Mouse (Mus musculus): ENCODE measurements around the gene Eif4a1.
"Not testable (repeated sequence)": the region's sequence is repeated elsewhere in the genome, so short reads cannot be mapped to it uniquely, and the experiment has no call there.

Gene Eif4a1

GRCm38 (mm10) chr11:69672211-69672706, at the start of gene Eif4a1:
Eif4a1 (minus strand) TSS chr11:69672423.
- DNase-seq (ENCODE audit: extremely low read depth, insufficient read length, low spot score), result peak; percentile 100

- DNase-seq (ENCODE audit: extremely low read depth, insufficient read length, low spot score), result no peak
These were observed 48.6 kb upstream of the Eif4a1 start for GRCm38 (mm10) chr11:69720852-69721251.

- no peak for DNase-seq (ENCODE audit: extremely low read depth, insufficient read length, low spot score)
These were observed 47.2 kb upstream of the Eif4a1 start for GRCm38 (mm10) chr11:69719423-69719822.

GRCm38 (mm10) chr11:69718661-69719060, 46.4 kb upstream of the Eif4a1 start:
- no peak for DNase-seq (ENCODE audit: extremely low read depth, insufficient read length, low spot score)

- DNase-seq (ENCODE audit: extremely low read depth, insufficient read length, low spot score), result no peak
These were observed 44.7 kb upstream of the Eif4a1 start for GRCm38 (mm10) chr11:69716953-69717352.

- no peak for DNase-seq (ENCODE audit: extremely low read depth, insufficient read length, low spot score)
These were observed 43.7 kb upstream of the Eif4a1 start for GRCm38 (mm10) chr11:69715929-69716328.

GRCm38 (mm10) chr11:69715482-69715881, 43.3 kb upstream of the Eif4a1 start:
- DNase-seq (ENCODE audit: extremely low read depth, insufficient read length, low spot score), result peak; percentile 43

GRCm38 (mm10) chr11:69714636-69715329, 42.6 kb upstream of the Eif4a1 start:
- DNase-seq (ENCODE audit: extremely low read depth, insufficient read length, low spot score), result no peak

GRCm38 (mm10) chr11:69712954-69713672, 40.9 kb upstream of the Eif4a1 start:
- DNase-seq (ENCODE audit: extremely low read depth, insufficient read length, low spot score), result no peak

- no peak for DNase-seq (ENCODE audit: extremely low read depth, insufficient read length, low spot score)
These were observed 38.9 kb upstream of the Eif4a1 start for GRCm38 (mm10) chr11:69711082-69711481.

GRCm38 (mm10) chr11:69710470-69710869, 38.2 kb upstream of the Eif4a1 start:
- no peak for DNase-seq (ENCODE audit: extremely low read depth, insufficient read length, low spot score)

GRCm38 (mm10) chr11:69709554-69710446, 37.6 kb upstream of the Eif4a1 start:
- no peak for DNase-seq (ENCODE audit: extremely low read depth, insufficient read length, low spot score)

- no peak for DNase-seq (ENCODE audit: extremely low read depth, insufficient read length, low spot score)
These were observed 36.5 kb upstream of the Eif4a1 start for GRCm38 (mm10) chr11:69708614-69709265.

GRCm38 (mm10) chr11:69707873-69708381, 35.7 kb upstream of the Eif4a1 start:
- no peak for DNase-seq (ENCODE audit: extremely low read depth, insufficient read length, low spot score)

- DNase-seq (ENCODE audit: extremely low read depth, insufficient read length, low spot score), result no peak
These were observed 35.2 kb upstream of the Eif4a1 start for GRCm38 (mm10) chr11:69707480-69707847.

- peak; percentile 81 for DNase-seq (ENCODE audit: extremely low read depth, insufficient read length, low spot score)
These were observed 34.7 kb upstream of the Eif4a1 start for GRCm38 (mm10) chr11:69706775-69707479.

GRCm38 (mm10) chr11:69704613-69705010, 32.4 kb upstream of the Eif4a1 start:
- no peak for DNase-seq (ENCODE audit: extremely low read depth, insufficient read length, low spot score)

- no peak for DNase-seq (ENCODE audit: extremely low read depth, insufficient read length, low spot score)
These were observed 31.8 kb upstream of the Eif4a1 start for GRCm38 (mm10) chr11:69703814-69704612.

GRCm38 (mm10) chr11:69703381-69703780, 31.2 kb upstream of the Eif4a1 start:
- not testable (repeated sequence) for DNase-seq (ENCODE audit: extremely low read depth, insufficient read length, low spot score)
